Mouse (Mus musculus) large intestine, adult 2 months (tissue): ENCODE results near the gene Ccdc9. TPM values are rescaled to one million over a fixed set of nuclear protein-coding genes. Genes with fewer than 3 reads are reported as not detected.
"Not testable (repeated sequence)": the region's sequence is repeated elsewhere in the genome, so short reads cannot be mapped to it uniquely, and the experiment has no call there.

Source experiments
- DNase-seq: peaks from one replicate; pipeline ENCODE4 v3.0.0-alpha.2; 2012; ENCODE audit warnings: low read depth, low spot score
- WGBS: fragments of 180-500 bp; shearing (Covaris S2); methylation state at CpG from one replicate; pipeline ENCODE4 v1.1.7; 2018; 5-methylcytosine and 5-hydroxymethylcytosine counted together
- polyA plus RNA-seq: library from polyadenylated mRNA; depleted of rRNA; stranded (reverse); fragments of >200 nt; gene quantifications from 2 replicates; pipeline ENCODE4 v1.2.3, GENCODE M21; 2012

The Ccdc9 gene
- polyA plus RNA-seq, 1 experiment: 22.7 TPM

DNA sequence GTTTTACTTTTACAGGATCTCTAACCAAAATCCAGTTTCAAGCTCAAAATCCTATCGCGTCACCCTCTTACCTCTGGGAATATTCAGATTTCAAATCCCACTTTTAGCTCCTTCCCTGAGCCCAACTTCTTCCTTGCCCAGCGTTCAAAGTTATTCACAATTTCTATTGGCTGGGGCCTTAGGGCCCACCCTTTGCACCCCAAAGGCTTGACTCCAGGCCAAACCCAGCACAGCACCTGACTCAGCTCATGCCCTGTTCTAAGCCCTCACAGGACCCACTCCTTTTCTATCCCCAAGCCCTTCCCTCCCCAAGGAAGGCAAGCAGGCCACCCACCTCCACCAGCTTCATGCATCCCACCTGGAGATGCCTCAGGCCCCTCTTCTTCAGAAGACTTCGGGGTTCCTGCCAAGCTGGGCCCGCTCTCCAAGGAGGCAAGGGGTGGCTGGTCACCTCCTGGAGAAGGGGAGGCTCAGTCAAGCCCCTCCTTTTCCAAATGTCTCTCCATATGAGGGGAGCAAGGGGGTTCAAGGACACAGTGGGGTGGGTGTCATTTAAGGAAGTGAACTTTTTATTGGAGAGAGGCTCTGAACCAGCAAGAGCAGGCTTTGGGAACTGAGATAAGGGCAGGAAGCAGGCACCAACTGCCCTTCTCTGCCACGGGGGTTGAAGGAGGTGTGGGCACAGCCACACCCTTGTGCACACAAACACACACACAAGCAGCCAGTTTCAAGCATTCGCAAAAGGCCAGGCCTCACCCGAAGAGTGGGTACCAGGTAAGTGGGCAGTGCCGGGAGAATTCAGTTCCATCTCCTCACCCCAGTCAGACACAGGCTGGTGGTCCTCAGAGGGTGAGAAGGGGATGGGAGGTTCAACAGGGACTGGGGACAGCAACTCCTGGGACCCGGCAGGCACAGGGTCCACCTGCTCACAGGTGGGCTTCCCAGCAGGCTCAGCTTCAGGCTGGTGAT lies 11.4 kb downstream of the Ccdc9 start:
- no peak for DNase-seq
- 40% methylated on average over 10 of the region's 10 CpGs for WGBS

DNA sequence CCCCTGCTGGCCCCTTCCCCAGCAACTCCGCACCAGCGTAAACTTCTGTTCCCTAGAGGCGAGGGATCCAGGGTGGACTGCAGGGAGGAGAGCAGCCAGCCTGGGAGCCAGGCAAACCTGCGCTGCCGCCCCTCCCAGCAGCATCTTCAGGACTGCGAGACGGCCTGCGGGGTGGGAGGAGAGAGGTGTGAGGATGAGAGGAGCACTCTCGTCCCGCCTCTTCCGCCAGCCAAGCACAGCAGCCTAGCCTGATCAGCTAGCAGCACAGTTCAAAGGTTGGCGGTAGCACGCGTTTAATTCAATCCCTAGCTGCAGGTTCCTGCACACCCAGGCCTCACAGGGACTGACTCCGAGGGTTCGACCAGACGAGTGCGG lies 12.8 kb downstream of the Ccdc9 start:
- under 1% methylated on average over 18 of the region's 18 CpGs for WGBS
- peak; percentile 80 for DNase-seq

DNA sequence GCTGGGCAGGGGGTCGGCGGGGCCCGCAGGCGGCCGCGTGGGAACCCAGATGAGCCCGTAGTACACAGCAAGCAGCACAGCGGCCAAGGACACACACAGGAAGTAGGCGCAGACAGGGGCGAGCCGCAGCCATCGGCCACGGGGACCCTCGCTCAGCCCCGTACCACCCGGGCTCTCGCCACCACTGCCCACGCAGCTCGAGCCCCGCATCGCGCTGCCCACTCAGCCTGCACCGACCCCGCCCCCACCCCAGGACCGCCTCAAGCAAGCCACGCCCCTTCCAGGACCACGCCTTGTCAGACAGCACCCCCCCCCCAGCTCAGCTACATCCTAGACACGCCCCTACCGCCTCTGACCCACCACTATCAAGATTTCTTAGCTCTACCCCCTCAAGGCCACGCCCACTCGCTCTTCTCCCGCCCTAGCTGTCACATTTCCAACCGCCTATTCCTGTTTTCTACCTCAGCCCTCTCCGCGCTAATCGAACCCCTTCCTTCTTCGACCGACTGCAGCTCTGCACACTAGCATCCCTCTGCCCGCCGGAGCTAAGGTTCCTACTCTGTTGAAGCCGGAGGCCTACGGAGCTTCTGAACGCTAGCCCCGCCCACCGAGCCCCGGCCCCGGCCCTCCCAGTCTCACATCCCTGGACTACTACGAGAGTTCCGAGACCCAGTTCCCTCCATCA lies 13.4 kb downstream of the Ccdc9 start, which contains the start of gene Inafm1:
Gene Inafm1, minus strand, starts transcription at position 537 of the 685 bp plus-strand sequence.
- no peak for DNase-seq
- WGBS: 1% methylated on average over 47 of the region's 49 CpGs

DNA sequence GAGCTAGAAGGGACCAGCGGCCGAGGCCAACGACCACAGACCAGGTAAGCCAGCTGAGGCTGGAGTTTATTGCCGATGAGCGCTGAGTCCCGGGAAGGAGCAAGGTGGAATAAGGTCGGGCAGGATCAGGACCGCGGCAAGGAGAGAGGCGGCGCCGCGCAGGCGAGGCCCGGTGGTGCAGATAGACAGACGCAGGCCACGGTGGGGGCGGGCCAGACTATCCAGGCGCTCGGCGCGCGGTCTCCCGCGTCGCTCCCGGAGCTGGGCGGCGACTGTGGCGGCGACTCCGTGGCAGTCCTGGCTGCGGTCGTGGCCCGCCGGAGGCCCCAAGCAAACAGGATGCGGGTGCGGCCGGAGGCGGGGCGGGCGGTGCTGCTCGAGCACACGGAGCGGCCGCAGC lies 13.9 kb downstream of the Ccdc9 start:
- WGBS: under 1% methylated on average over 46 of the region's 46 CpGs
- no peak for DNase-seq

DNA sequence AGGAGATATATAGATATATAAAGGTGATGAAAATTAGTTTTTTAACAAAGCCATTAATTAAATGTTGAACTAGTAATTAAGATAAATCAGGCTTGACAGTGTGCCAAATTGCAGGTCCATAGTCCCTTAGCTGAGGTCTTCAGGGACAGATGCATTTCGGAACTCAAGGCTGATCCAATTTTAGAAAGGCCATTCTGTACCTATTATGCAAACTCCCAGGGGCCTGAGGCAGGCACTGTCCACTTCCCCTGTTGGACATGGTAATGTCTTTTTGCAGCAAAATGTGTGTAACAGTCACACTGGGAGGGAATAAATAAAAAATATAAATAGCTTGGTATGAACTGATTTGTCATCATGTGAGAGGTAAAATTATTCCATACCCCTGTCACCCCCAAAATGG lies 15.5 kb downstream of the Ccdc9 start:
- no peak for DNase-seq
- WGBS: 77% methylated on average over 1 of the region's 1 CpGs

DNA sequence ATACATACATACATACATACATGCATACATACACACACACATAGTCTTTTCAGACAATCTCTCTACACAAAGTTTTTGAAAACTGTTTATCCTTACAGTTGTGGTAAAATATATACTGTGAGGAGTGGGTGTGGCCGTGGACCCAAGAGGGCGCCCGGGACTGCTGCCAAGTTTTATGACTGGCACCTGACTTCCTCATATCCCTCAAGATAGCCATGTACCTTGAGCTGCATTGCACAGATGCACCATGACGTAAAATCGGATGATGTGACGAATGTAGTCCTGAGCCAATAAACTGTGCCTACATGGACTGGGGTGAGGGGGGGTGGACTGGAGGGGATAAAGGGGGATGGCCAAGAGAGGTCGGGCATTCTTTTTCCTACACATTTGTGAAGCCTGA lies 20.0 kb downstream of the Ccdc9 start:
- peak; percentile 43 for DNase-seq
- 22% methylated on average over 7 of the region's 7 CpGs for WGBS

DNA sequence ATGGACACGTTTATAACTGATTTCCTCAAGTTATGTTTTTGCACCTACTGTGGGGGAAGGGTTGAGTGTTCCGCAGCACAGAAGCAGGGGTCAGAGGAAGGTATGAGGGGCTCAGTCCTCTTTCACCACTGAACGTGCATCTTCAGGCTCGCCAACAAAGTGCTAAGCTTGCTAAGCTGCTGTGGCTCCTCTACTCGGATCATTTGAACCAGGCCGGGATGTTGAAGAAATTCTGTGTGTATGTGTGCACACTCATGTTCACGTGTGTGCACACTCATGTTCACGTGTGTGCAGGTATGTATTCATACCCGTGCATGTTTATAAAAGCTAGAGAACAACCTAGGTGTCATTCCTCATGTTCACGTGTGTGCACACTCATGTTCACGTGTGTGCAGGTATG lies 20.7 kb downstream of the Ccdc9 start:
- WGBS: 90% methylated on average over 11 of the region's 11 CpGs
- no peak for DNase-seq

DNA sequence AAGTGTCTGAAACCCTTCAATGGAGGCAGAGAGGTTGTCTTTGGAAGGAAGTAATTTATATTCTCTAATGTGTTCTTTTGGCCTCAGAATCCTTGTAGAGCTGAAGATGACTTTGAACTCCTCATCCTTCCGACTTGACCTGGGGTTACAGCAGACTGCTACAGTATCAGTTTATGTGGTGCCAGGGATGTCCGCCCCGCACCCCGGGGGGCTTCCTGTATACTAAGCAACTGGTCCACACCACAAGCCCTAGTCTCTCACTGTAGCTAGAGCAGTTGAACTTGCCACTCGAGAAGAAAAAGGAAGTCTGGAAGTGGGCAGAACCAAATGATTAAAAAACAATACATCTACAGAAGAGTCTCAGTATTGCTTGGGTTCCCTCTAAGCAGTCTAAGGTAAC lies 22.8 kb downstream of the Ccdc9 start:
- 67% methylated on average over 5 of the region's 5 CpGs for whole genome bisulfite sequencing
- DNase-seq: no peak

DNA sequence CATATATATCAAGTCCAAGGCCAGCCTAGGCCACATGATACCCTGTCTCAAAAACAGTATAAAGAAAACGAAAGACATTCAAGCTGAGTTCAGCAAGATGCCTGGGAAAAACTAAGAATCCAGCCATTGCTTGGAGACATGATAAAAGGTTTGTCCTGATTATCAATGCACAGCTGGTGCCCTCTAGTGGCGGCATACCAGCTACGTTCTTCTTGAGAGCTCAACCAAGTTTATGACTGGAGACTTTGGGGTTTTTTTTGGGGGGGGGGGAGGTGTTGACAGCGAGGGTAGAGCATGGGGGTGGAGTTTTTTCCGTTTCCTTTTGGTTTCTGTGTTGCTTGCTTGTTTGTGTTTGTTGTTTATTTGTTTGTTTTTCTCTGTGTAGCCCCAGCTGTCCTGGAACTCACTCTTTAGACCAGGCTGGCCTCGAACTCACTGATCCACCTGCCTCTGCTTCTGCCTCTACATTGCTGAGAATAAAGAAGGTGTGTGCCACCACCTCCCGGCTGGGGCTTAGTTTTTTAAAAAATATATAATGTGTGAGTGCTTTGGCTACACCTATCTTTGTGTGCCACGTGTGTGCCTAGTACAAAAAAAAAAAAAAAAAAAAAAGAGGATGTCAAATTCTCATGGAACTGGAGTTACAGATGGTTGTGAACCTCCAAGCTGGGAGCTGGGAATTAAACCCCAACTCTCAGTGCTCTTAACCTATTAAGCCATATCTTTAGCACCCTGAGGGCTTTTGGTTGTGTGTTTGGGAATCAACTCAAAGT lies 23.4 kb downstream of the Ccdc9 start:
- 22% methylated on average over 8 of the region's 8 CpGs for WGBS
- peak; percentile 54 for DNase-seq

DNA sequence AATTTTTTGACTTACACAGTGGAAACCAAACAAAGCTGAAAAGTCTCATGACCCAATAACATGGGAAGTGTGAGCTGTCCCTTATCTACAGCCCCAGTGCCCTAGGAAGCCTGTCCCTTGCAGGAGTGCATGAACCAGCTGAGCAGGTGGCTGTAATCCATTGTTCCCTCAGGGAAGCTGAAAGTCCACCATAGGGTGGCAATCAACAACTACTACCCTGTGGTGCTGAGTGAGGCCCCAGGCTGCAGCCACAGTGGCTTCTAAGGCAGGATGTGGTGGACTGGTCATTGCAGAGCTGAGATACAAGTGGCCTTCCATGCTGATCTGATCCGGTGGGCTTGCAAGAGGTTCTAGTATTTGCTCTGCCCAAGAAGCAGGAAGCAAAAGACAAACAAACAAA lies 25.5 kb downstream of the Ccdc9 start:
- no peak for DNase-seq
- WGBS: 36% methylated on average over 1 of the region's 1 CpGs

DNA sequence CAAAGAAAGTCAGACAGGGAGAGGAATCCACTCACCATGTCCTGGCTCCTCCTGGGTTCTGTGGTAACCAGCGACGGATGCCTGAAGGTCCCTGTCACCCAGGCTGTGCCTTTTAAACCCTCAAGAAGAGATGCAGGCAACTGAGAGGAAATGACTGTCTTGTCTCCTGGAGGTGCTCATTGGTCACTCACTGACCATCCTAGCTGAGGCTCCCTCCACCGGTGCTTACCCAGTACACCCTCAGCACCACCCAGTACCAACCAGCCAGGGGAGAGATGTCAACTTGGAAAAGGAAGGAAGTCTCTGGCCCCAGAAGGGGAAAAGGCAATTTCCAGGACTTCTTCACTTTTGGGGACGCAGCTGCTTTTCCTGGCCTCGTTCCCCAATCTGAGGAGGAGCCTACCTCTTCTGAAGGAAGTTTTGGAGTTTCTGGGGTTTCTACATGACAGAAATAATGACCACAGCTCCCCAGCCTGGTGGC lies 27.4 kb downstream of the Ccdc9 start, which contains the start of gene C5ar1:
Gene C5ar1, minus strand, starts transcription at position 431 of the 481 bp plus-strand sequence.
- WGBS: 73% methylated on average over 5 of the region's 5 CpGs
- no peak for DNase-seq

DNA sequence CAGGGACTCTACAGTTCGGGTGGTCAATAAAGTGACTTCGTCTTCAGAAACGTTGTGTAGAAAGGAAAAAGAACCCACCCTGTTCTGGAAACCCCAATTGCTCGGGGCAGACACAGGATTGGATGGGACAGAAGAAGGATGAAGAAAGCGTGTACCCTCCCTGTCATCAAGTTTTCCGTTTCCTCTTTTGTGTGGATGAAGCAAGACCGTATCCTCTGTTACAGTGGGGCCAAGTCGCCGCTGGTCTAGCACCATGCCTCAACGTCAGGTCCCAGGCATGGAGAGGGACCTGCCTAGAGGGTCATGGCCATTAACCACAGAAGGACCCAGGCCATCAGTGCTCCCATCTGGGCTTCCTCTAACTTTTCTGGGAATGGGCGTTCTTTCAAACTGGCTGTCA lies 28.8 kb downstream of the Ccdc9 start:
- no peak for DNase-seq

DNA sequence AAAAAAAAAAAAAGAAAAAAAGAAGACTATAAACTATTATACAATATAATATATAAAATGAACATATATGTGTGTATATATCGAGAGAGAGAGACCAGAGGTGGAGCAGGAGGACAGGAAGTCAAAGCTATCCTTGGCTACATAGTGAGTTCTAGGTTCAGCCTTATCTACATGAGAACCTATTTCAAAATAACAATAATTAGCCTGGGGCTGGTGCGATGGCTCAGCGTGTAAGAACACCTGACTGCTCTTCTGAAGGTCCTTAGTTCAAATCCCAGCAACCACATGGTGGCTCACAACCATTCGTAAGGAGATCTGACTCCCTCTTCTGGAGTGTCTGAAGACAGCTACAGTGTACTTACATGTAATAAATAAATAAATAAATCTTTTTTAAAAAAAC lies 30.6 kb downstream of the Ccdc9 start:
- DNase-seq: not testable (repeated sequence)
- WGBS: 78% methylated on average over 4 of the region's 4 CpGs

More for the DNA sequence above, 28.8 kb downstream of the Ccdc9 start:
- 82% methylated on average over 11 of the region's 11 CpGs for WGBS

DNA sequence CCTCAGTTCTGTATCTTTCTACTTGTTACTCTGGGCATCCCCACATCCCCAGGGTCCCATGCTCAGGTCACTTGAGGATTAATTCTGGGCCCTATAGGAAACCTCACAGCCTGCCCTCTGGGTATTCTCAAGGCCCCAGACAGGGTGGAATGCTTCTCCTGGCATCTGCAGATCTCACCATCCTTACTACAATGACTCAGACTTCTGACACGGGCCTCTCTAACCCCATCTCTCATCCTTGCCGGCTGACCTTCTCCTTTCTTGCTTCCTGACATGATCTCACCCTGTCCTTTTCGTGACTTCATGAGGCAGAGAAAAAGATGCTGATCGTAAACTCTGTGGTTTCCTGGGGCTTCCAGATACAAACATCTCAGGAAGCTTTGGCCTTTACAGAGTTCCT lies 32.4 kb downstream of the Ccdc9 start:
- WGBS: 39% methylated on average over 4 of the region's 4 CpGs

DNA sequence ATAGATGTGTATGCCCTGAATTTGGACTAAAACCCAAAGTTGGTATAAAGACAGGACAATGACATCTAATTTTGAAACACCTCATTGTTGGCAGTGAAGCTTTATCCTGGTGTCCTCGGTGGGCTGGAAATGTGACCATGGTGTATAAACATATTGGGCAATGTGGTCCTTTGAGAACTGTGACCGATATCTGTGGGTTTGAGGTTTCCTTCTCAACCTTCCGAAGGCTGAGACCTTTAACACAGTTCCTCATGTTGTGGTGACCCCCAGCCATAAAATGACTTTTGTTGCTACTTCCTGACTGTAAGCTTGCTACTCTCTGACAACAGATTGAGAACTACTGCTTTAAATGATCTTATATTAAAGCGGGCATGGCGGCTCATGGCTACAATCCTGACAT lies 35.9 kb downstream of the Ccdc9 start:
- WGBS: 57% methylated on average over 5 of the region's 5 CpGs

More for the DNA sequence above, 32.4 kb downstream of the Ccdc9 start:
- DNase-seq: no peak

DNA sequence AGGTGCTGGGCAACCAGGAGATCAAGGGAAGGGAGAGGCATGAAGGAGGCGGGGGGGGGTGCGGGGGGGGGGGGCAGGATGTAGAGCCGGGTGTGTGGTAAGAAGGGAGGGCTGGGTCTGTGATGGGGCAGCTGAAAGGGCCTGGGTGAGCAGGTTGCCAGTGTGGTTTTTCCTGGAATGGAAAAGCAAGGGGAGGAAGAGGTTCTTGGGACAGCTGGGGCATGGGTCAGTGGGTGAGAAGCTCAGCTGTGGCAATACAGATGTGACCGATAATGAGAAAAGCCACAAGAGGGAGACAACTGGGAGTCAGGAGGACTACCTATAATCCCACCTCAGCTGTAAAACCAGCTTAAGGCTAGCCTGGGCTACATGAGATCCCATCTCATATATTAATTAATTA lies 40.6 kb downstream of the Ccdc9 start:
- WGBS: 41% methylated on average over 3 of the region's 4 CpGs
- no peak for DNase-seq

More for the DNA sequence above, 35.9 kb downstream of the Ccdc9 start:
- no peak for DNase-seq

DNA sequence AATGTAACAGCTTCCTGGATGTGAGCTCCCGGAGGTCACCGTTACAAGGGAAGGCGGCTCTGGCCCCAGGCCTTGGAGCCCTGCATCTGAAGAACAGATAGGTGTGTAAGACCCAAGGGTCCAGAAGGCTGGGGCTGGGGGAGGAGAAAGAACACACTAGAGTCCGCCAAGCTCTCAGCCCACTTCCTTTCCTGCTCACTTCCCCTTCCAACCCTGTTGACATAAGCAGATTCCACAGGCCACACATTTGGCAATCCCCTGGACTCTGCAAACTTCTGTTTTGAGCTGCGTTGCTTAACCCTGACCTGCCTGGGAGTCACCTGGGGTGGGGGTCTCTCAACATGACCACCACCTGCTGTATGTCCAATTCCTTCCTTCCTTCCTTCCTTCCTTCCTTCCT lies 42.5 kb downstream of the Ccdc9 start, which contains the start of gene C5ar2:
Gene C5ar2, minus strand, starts transcription at position 88 of the 400 bp plus-strand sequence.
- 46% methylated on average over 5 of the region's 5 CpGs for WGBS
- DNase-seq: no peak

DNA sequence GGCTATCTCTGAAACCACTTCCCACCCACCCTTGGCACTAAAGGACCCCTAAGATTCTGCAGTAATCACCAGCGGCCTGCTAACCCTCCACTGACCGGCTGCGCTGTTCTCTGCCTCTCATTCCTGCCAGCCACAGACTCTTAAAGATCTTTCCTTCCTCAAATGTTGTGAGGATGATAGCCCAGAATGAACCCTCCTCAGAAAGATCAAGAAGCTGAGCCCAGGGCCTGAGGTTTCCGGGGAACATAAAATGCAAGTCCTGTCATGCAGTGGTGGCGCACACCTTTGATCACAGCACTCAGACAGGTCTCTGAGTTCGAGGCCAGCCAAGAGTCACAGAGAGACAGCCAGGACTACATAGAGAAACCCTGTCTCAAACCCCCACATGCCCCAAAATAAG lies 44.4 kb downstream of the Ccdc9 start:
- WGBS: 87% methylated on average over 6 of the region's 6 CpGs
- no peak for DNase-seq

DNA sequence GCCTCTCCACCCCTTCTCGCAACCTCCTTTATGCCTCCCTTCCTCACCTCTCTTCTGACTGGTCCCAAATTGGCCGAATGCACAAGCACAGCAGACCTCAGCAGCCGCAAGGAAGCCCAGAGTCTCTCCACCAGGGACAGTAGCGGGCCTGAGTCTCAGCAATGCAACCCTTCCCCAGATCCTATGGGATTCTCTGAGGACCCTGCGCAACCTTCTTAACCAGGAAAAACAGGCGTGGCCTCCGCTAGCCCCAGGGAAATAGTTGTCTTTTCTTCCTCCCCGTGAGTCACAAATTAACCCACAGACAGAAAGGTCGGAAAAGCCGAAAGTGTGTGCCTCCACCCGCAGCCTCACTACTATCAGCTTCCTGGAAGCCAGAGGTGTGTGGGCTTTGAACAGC lies 44.8 kb downstream of the Ccdc9 start:
- DNase-seq: no peak

DNA sequence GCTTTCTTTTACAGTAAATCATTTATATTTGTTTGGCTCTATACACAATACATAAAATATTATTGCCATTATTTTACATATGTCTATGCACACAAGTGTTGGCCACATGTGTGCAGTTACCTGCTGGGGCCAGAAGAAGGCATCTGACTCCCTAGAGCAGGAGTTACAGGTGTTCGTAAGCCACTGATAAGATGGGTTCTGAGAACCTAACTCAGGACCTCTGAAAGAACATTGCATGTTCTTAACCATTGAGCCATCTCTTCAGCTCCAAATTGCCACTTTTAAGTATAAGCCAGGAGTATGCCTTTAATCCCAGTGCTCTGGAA lies 45.7 kb downstream of the Ccdc9 start:
- no peak for DNase-seq
- WGBS: 97% methylated on average over 1 of the region's 1 CpGs

More for the DNA sequence above, 44.8 kb downstream of the Ccdc9 start:
- WGBS: 39% methylated on average over 11 of the region's 11 CpGs
